Mouse (Mus musculus) right cerebral cortex, postnatal 14 days (tissue): ENCODE data around the gene Myt1l.

Experiments used
- DNase-seq: peaks from one replicate; pipeline ENCODE4 v3.0.0; 2022

The Myt1l gene

GRCm38 (mm10) chr12:29823766-29824417 lies 295.7 kb downstream of the Myt1l start:
- DNase-seq: no peak

GRCm38 (mm10) chr12:29830571-29830970 lies 302.4 kb downstream of the Myt1l start:
- DNase-seq: no peak

- no peak for DNase-seq
Measured at GRCm38 (mm10) chr12:29831356-29831755, 303.2 kb downstream of the Myt1l start.

- no peak for DNase-seq
Measured at GRCm38 (mm10) chr12:29837301-29837791, 309.2 kb downstream of the Myt1l start.

GRCm38 (mm10) chr12:29838421-29838820 lies 310.2 kb downstream of the Myt1l start:
- DNase-seq: no peak

GRCm38 (mm10) chr12:29849936-29850335 lies 321.8 kb downstream of the Myt1l start:
- DNase-seq: no peak

GRCm38 (mm10) chr12:29854151-29854585 lies 326.0 kb downstream of the Myt1l start:
- DNase-seq: no peak

- peak; percentile 79 for DNase-seq
Measured at GRCm38 (mm10) chr12:29855007-29855406, 326.8 kb downstream of the Myt1l start.

- DNase-seq: no peak
Measured at GRCm38 (mm10) chr12:29860986-29861385, 332.8 kb downstream of the Myt1l start.

GRCm38 (mm10) chr12:29868295-29868694 lies 340.1 kb downstream of the Myt1l start:
- no peak for DNase-seq

- DNase-seq: no peak
Measured at GRCm38 (mm10) chr12:29868781-29869180, 340.6 kb downstream of the Myt1l start.

GRCm38 (mm10) chr12:29872156-29872815 lies 344.1 kb downstream of the Myt1l start:
- DNase-seq: peak; percentile 87

GRCm38 (mm10) chr12:29873281-29873772 lies 345.1 kb downstream of the Myt1l start:
- DNase-seq: no peak

- no peak for DNase-seq
Measured at GRCm38 (mm10) chr12:29877977-29878376, 349.8 kb downstream of the Myt1l start.

- peak; percentile 78 for DNase-seq
Measured at GRCm38 (mm10) chr12:29882871-29883617, 354.9 kb downstream of the Myt1l start.

- peak; percentile 67 for DNase-seq
Measured at GRCm38 (mm10) chr12:29884376-29884775, 356.2 kb downstream of the Myt1l start.

- DNase-seq: no peak
Measured at GRCm38 (mm10) chr12:29894669-29895068, 366.5 kb downstream of the Myt1l start.

- DNase-seq: no peak
Measured at GRCm38 (mm10) chr12:29897533-29898085, 369.4 kb downstream of the Myt1l start.

- DNase-seq: no peak
Measured at GRCm38 (mm10) chr12:29904101-29904874, 376.1 kb downstream of the Myt1l start.

- no peak for DNase-seq
Measured at GRCm38 (mm10) chr12:29907056-29907455, 378.9 kb downstream of the Myt1l start.

- no peak for DNase-seq
Measured at GRCm38 (mm10) chr12:29916139-29916538, 388.0 kb downstream of the Myt1l start.

GRCm38 (mm10) chr12:29916807-29917206 lies 388.6 kb downstream of the Myt1l start:
- no peak for DNase-seq
